Mouse (Mus musculus) heart, postnatal 36 days (tissue): ENCODE measurements around the gene Gm49450. TPM values are rescaled to one million over a fixed set of nuclear protein-coding genes. Genes with fewer than 3 reads are reported as not detected.
A peak's percentile ranks its signal among the peaks of the same experiment; 100 is the strongest.

Experiments used
- DNase-seq, 2 experiments: peaks; one replicate each; pipeline ENCODE4 v3.0.0; 2021 to 2022
- intact Hi-C: fragments of 180-260 bp; cut with DNase I; formaldehyde crosslinking; loops from one replicate; pipeline ENCODE4 v1.15.1; 2025
- total RNA-seq, 2 experiments: library from RNA; stranded (reverse); gene quantifications; 2 replicates each; pipeline ENCODE4 v1.2.3; 2021

Gm49450 gene
- total RNA-seq, 2 experiments from 2014 or later, result not detected

DNA sequence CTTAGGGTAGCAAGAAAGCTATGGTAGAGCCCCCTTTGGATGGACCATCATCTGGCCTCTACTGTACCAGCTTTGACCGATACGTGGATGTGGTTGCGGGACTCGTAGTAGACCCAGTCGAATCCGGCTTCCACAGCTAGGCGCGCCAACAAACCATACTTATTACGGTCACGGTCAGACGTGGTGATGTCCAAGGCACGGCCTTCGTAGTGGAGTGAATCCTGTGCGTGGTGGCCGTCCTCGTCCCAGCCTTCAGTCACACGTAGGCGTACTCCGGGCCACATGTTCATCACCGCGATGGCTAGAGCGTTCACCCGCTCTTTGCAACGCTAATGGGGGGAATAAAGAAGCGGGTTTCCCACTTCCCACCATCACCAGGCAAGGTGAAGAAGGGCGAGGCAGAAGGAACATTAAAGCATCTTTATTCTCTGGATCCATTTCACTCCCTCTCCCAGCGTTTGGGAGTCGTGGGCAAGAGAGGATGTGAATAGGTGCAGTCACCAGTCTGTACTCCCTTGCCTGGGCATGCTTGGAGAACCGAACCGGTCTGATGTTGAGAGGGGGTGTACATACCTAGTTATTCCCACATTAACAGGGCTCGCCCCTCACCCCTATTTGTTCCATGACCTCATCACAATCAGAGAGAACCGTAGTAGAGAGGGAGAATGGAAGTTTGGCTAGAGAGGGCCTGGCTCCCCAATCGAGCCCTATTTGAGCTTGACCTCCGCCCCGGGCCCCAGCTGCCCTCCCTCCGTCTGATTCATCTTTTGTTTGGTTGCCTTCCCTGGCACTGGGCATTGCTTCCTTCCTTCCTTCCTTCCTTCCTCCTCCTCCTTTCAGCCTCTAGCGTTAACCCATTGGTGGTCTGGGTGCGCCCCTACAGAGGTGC, 58.4 kb downstream of the Gm49450 start:
- intact Hi-C loops, result no loop called here

DNA sequence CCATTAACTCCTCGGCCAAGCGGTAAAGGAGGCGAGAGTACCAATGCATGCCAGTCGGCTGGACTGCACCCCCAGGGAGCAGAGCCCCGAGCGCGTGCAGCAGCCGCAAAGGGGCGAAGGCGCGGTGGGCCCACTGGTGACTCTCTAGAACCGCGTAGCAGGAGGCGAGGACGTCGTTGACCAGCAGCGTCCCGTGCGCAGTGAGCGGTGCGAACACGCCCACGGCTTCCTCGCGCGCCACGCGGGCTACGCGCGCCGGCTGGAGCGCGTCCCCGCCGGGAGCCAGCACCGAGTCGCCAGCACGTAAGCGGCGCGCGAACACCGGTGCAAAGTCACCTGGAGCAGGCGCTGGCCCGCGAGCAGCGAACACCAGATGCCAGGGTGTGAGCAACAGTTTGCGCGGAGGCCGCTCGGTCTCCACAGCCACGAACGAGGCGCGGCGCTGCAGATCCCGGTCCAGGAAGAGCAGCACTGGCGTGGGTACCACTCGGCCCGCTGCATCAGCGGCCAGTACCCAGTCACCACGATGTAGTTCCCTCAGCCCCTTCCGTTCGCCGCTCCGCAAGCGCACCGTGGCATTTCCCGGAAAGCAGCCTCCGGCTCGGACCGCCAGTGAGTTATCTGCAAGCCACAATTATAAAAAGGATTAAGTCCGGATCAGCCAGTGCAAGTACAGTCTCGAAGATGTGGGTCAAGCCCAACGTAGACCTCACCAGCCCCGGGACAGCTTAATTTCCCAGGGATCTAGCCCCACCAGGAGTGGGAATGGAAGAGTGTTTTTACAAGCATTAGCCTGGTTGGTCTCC, 59.2 kb downstream of the Gm49450 start, which contains the start of gene Rhebl1:
Rhebl1 (minus strand) TSS at position 601 of the 806 bp plus-strand sequence.
- intact Hi-C loops, result no loop called here
- DNase-seq, result peak; percentile 47 to 51

More for the DNA sequence above, 58.4 kb downstream of the Gm49450 start:
- DNase-seq, result no peak

DNA sequence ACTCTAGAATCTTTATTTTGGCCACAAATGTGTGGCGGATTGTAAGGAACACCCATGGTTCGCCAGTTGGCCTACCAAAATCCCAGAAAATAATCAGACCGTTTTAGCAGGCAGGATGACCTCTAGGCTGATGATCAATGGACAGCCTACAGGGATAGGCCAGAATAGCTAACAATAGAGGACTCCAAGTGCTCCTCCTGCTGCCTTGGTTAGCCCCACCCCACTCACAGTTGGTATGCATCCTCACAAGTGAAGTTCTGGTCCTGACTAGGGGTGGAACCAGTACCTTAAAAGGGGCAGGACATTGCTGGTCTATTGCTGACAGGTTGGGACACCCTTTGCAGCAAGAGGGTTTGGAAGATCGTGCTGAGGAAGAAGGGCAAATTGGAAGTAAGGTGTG, 60.3 kb downstream of the Gm49450 start:
- intact Hi-C loops, result no loop called here

DNA sequence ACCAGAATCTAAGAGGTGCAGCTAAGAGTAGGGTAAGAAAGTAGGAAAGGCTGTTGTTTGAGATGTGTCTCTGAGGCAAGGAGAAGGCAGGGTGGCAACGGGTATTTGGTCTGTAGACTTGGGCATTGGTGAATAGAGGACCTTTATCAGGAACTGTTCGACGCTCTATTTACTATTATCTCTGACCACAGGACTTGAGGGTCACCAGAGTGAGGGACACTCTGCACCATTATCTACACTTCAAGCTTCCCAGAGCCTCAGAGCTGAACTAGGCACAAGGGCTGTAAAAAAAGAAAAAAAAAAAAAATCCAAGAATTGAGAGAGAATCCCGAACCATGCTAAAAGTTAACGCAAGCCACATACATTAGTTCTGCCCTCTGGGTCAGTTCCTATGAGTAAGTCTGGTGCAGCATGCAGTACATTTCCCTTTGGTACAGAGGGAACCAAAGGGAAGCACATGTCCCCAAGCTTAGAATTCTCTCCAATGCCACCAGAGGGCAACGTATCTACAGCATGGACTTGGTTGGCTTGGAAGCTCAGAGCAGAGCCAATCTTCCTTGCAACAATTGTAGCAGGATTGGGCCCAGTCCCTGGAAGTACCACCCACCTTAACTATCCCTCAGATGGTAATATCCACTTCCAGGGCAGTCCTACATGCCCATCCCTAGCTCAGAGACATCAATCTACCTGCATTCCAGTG, 61.3 kb downstream of the Gm49450 start:
- DNase-seq, result peak; percentile 55 to 57
- intact Hi-C loops, result loop anchor here (1.0 kb wide), 2 partner anchors 36 to 102 kb away; no protein-coding TSS in a partner anchor

More for the DNA sequence above, 60.3 kb downstream of the Gm49450 start:
- DNase-seq, result no peak

DNA sequence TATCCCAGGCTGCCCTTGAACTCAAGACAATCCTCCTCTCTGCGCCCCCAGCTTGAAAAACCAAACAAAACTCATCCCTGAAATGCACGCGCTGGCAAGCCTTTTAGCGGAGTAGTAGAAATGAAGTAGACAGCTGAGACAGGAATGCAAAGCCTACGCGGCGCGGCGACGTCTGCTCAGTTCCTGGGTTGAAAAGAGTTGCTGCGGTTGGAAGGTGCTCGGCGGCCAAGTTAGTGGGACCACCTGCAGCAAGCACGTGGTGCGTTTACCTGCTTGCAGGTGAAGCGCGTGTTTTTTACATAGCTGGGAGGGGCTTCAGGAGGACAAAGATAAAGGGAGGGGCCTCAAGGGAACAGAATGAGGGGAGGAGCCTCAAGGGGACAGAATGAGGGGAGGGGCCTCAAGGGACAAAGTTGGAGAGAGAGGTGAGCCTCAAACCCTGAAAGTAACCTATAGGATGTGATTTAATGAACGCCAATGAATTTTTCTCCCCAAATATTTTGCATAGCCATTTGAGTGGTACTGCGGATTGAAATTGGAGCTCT, 62.1 kb downstream of the Gm49450 start:
- DNase-seq, result no peak
- intact Hi-C loops, result no loop called here

DNA sequence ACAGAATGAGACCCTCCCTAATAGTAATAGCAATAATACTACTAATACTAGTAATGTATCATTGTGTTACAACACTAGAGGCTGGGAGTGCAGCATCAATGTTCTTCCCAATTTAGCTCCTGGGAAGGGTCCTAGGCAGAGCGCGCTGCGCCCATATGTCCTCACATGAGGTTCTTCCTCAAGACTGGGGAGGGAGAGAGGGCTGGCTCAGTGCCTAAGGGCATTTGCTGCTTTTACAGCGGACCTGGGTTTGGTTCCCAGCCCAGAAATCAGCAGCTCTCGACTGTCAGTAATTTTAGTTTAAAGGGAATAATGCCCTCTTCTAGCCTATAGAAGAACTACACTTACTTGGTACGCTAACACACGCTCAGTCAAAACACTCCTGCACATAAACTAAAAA, 65.8 kb downstream of the Gm49450 start:
- no peak for DNase-seq
- intact Hi-C loops, result no loop called here

- DNase-seq, result no peak
- intact Hi-C loops, result no loop called here
Observed at GRCm38 (mm10) chr15:98886667-98887387, 66.5 kb downstream of the Gm49450 start.

DNA sequence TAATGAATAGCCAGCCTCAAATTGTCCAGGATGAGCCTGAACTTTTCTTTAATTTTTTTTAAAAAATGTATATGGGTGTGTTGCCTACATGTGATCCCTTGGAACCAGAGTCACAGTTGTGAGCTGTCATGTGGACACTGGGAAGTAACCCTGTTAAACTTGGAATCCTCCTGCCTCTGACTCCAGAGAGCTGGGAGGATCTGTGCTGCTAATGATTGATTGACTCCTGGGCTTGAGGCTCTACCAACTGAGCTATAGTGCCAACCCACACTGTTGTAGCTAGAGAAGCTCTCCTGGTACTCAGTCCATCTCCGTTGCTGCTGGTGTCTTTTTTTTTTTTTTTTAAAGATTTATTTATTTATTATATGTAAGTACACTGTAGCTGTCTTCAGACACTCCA, 69.2 kb downstream of the Gm49450 start:
- intact Hi-C loops, result no loop called here
- no peak for DNase-seq

DNA sequence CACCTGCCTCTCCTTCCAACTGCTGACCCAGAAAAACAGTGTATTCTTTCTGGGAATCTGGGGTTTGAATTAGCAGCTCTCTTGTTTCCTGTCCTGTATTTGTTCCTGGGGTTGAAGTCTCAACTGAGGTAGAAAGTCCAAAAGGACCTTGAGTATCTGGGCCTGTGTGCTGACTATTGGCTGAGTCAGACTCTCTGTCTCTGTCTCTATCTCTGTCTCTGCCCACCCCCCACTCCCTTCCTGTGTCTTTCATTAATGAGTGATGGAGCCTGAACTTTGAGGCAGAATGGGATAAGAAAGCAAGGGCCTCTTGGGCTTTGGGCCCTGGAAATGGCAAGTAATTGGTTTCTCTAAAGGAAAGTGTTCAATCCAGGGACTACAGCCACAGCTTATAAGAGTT, 69.7 kb downstream of the Gm49450 start:
- intact Hi-C loops, result no loop called here
- no peak for DNase-seq

Other genes with a start within 250 kb of the Gm49450 start
- gene Ccdc65, start 245.3 kb downstream of the Gm49450 start, total RNA-seq, result under 1 TPM; 0.33 to 0.42 TPM
- gene Fkbp11, start 225.4 kb downstream of the Gm49450 start, total RNA-seq, result 1 to 10 TPM; 6.2 to 6.7 TPM
- gene Arf3, start 190.3 kb downstream of the Gm49450 start, total RNA-seq, result 10 to 100 TPM; 20.8 to 20.9 TPM
- under 1 TPM; 0.27 to 0.33 TPM for gene Wnt10b, start 175.4 kb downstream of the Gm49450 start, total RNA-seq
- gene Wnt1, start 163.7 kb downstream of the Gm49450 start, total RNA-seq, result not detected
- under 1 TPM; 0.22 to 0.35 TPM for gene Ddn, start 144.1 kb downstream of the Gm49450 start, total RNA-seq
- 100 to 1,000 TPM in 1 of 2 experiments, 10 to 100 TPM in 1; 99.8 to 112 TPM for gene Prkag1, start 122.0 kb downstream of the Gm49450 start, total RNA-seq
- 10 to 100 TPM; 56.9 to 60.3 TPM for gene Kmt2d, start 82.3 kb downstream of the Gm49450 start, total RNA-seq
- gene Rhebl1, start 59.0 kb downstream of the Gm49450 start, total RNA-seq, result 1 to 10 TPM; 3.0 to 4.3 TPM
- gene Dhh, start 55.0 kb downstream of the Gm49450 start, total RNA-seq, result 1 to 10 TPM; 1.7 to 1.9 TPM
- gene Lmbr1l, start 35.3 kb downstream of the Gm49450 start, total RNA-seq, result 10 to 100 TPM; 15.0 TPM
- gene Tuba1b, start 19.0 kb downstream of the Gm49450 start, total RNA-seq, result 100 to 1,000 TPM; 130 to 145 TPM
- gene Tuba1a, start 152 bp upstream of the Gm49450 start, total RNA-seq, result 10 to 100 TPM; 73.0 to 74.5 TPM
- 10 to 100 TPM; 29.7 to 33.9 TPM for gene Tuba1c, start 76.3 kb upstream of the Gm49450 start, total RNA-seq
- under 1 TPM; 0.14 to 0.94 TPM for gene Prph, start 101.6 kb upstream of the Gm49450 start, total RNA-seq
- gene Troap, start 121.0 kb upstream of the Gm49450 start, total RNA-seq, result under 1 TPM; 0.33 to 0.49 TPM
- gene C1ql4, start 134.3 kb upstream of the Gm49450 start, total RNA-seq, result not detected
- gene Dnajc22, start 139.6 kb upstream of the Gm49450 start, total RNA-seq, result under 1 TPM; 0.22 to 0.36 TPM
- gene Spats2, start 172.4 kb upstream of the Gm49450 start, total RNA-seq, result 1 to 10 TPM; 6.6 to 7.9 TPM